Mouse (Mus musculus) CH12.LX (cell line): ENCODE data around the gene Wipi2.

Experiments
- CTCF ChIP-seq, 2 experiments: IDR thresholded peaks in 1 of 2; conservative IDR thresholded peaks in 1 of 2; 2 replicates each; pipeline ENCODE4 v1.5.1; 2011 to 2012; ENCODE audit warnings: low read depth in 2 of 2, low read length in 2 of 2, improper control_type of control experiment in 1 of 2, inconsistent platforms in 1 of 2, mild to moderate bottlenecking in 1 of 2, moderate library complexity in 1 of 2
- EP300 ChIP-seq: IDR thresholded peaks from 2 replicates; pipeline ENCODE4 v1.6.1; 2011; ENCODE audit warnings: low read length, improper control_type of control experiment
- ETS1 ChIP-seq: conservative IDR thresholded peaks from 2 replicates; pipeline ENCODE4 v1.6.1; 2012; ENCODE audit warnings: low read depth, mild to moderate bottlenecking, inconsistent platforms, low read length, improper control_type of control experiment, moderate library complexity
- MXI1 ChIP-seq: IDR thresholded peaks from 2 replicates; pipeline ENCODE4 v1.6.1; 2011; ENCODE audit warnings: mild to moderate bottlenecking, low read depth, low read length, improper control_type of control experiment
- MYC ChIP-seq: IDR thresholded peaks from 2 replicates; pipeline ENCODE4 v1.6.1; 2011; ENCODE audit warnings: low read depth, mild to moderate bottlenecking, improper control_type of control experiment, low read length
- POLR2A ChIP-seq: IDR thresholded peaks from 2 replicates; pipeline ENCODE4 v1.6.1; 2011; ENCODE audit warnings: low read depth, mild to moderate bottlenecking, improper control_type of control experiment, low read length
- RAD21 ChIP-seq: IDR thresholded peaks from 2 replicates; pipeline ENCODE4 v1.6.1; 2011; ENCODE audit warnings: low read depth, mild to moderate bottlenecking, low read length, improper control_type of control experiment, moderate library complexity
- RCOR1 ChIP-seq: conservative IDR thresholded peaks from 2 replicates; pipeline ENCODE4 v1.6.1; 2012; ENCODE audit warnings: low read depth, mild to moderate bottlenecking, inconsistent platforms, low read length, improper control_type of control experiment
- SMC3 ChIP-seq: IDR thresholded peaks from 2 replicates; pipeline ENCODE4 v1.6.1; 2011; ENCODE audit warnings: low read depth, low read length, improper control_type of control experiment
- TCF12 ChIP-seq: IDR thresholded peaks from 2 replicates; pipeline ENCODE4 v1.6.1; 2014; ENCODE audit warnings: low read depth, mild to moderate bottlenecking, inconsistent platforms, low read length, improper control_type of control experiment
- ZMIZ1 ChIP-seq: IDR thresholded peaks from 2 replicates; pipeline ENCODE4 v1.6.1; 2012; ENCODE audit warnings: low read depth, mild to moderate bottlenecking, inconsistent platforms, low read length, improper control_type of control experiment

GRCm38 (mm10) chr5:142690343-142690742, 62.8 kb downstream of the Wipi2 start:
- TF ChIP-seq POLR2A: no peak
- TF ChIP-seq SMC3: no peak
- no peak for TF ChIP-seq CTCF (conservative IDR thresholded peaks at IDR 0.05 in 1 of 2, IDR thresholded peaks at IDR 0.05 in 1 of 2; ENCODE audit: low read depth in 2 of 2, low read length in 2 of 2)
- no peak for TF ChIP-seq MYC
- no peak for TF ChIP-seq EP300
- no peak for TF ChIP-seq RCOR1
- TF ChIP-seq RAD21: no peak
- no peak for TF ChIP-seq MXI1
- no peak for TF ChIP-seq ETS1
- no peak for TF ChIP-seq TCF12
- TF ChIP-seq ZMIZ1: no peak
